Mouse (Mus musculus) layer of hippocampus, adult 2 months (tissue): Measurements from ENCODE around the gene Srgap1. TPM values are rescaled to one million over a fixed set of nuclear protein-coding genes. Genes with fewer than 3 reads are reported as not detected.

Experiments
- DNase-seq, 2 experiments: peaks; one replicate each; pipeline ENCODE4 v3.0.0; 2022; ENCODE audit warnings: low spot score in 2 of 2
- H3K27ac ChIP-seq: fragments of 200-600 bp; 2 replicates; pipeline ENCODE4 v1.8.1; 2022
- H3K4me3 ChIP-seq: fragments of 200-600 bp; 2 replicates; pipeline ENCODE4 v1.8.1; 2022; ENCODE audit warnings: mild to moderate bottlenecking
- CTCF ChIP-seq: fragments of 200-600 bp; conservative IDR thresholded peaks from 2 replicates; pipeline ENCODE4 v1.8.1; 2022; ENCODE audit warnings: antibody characterized with exemption, mild to moderate bottlenecking, moderate library complexity
- total RNA-seq, 2 experiments: library from RNA; stranded (reverse); gene quantifications; 2 replicates each; pipeline ENCODE4 v1.2.3; 2021

Srgap1 gene
- total RNA-seq, 2 experiments from 2014 or later = 12.3 to 13.4 TPM

GRCm38 (mm10) chr10:121817983-121818382, 229.1 kb downstream of the Srgap1 start:
- Histone ChIP-seq H3K27ac (no peak overlapping the region), H3K4me3 (no peak overlapping the region)
- TF ChIP-seq CTCF = no peak
- no peak for DNase-seq

- Histone ChIP-seq H3K27ac (no peak overlapping the region), H3K4me3 (no peak overlapping the region)
- no peak for DNase-seq
- no peak for TF ChIP-seq CTCF
These were observed 239.3 kb downstream of the Srgap1 start for GRCm38 (mm10) chr10:121807771-121808170.

- Histone ChIP-seq H3K27ac (no peak overlapping the region), H3K4me3 (no peak overlapping the region)
- no peak for DNase-seq
- no peak for TF ChIP-seq CTCF
These were observed 240.3 kb downstream of the Srgap1 start for GRCm38 (mm10) chr10:121806806-121807205.

GRCm38 (mm10) chr10:121805933-121806341, 241.2 kb downstream of the Srgap1 start:
- TF ChIP-seq CTCF = peak; percentile 30
- Histone ChIP-seq H3K4me3 (no peak overlapping the region), H3K27ac (no peak overlapping the region)
- no peak for DNase-seq

GRCm38 (mm10) chr10:121804551-121804950, 242.6 kb downstream of the Srgap1 start:
- no peak overlapping the region for H3K4me3 ChIP-seq
- no peak overlapping the region for H3K27ac ChIP-seq
- DNase-seq = no peak
- TF ChIP-seq CTCF = no peak

- no peak overlapping the region for H3K27ac ChIP-seq
- no peak for DNase-seq
- no peak for TF ChIP-seq CTCF
- H3K4me3 ChIP-seq = no peak overlapping the region
These were observed 247.1 kb downstream of the Srgap1 start for GRCm38 (mm10) chr10:121800041-121800440.

- DNase-seq = no peak
- Histone ChIP-seq H3K4me3 (no peak overlapping the region), H3K27ac (no peak overlapping the region)
- TF ChIP-seq CTCF = no peak
These were observed 250.9 kb downstream of the Srgap1 start for GRCm38 (mm10) chr10:121796027-121796802.

GRCm38 (mm10) chr10:121794486-121794885, 252.6 kb downstream of the Srgap1 start:
- Histone ChIP-seq H3K4me3 (no peak overlapping the region), H3K27ac (no peak overlapping the region)
- no peak for TF ChIP-seq CTCF
- DNase-seq = no peak

- TF ChIP-seq CTCF = no peak
These were observed 254.5 kb downstream of the Srgap1 start for GRCm38 (mm10) chr10:121792661-121793060.

GRCm38 (mm10) chr10:121790078-121790477, 257.0 kb downstream of the Srgap1 start:
- no peak for DNase-seq
- H3K4me3 ChIP-seq = no peak overlapping the region
- no peak for TF ChIP-seq CTCF
- no peak overlapping the region for H3K27ac ChIP-seq

More at GRCm38 (mm10) chr10:121792661-121793060, 254.5 kb downstream of the Srgap1 start:
- DNase-seq = no peak
- Histone ChIP-seq H3K4me3 (no peak overlapping the region), H3K27ac (no peak overlapping the region)

GRCm38 (mm10) chr10:121788536-121788935, 258.6 kb downstream of the Srgap1 start:
- no peak for DNase-seq
- no peak for TF ChIP-seq CTCF
- no peak overlapping the region for H3K4me3 ChIP-seq
- no peak overlapping the region for H3K27ac ChIP-seq

- Histone ChIP-seq H3K4me3 (no peak overlapping the region), H3K27ac (no peak overlapping the region)
- no peak for TF ChIP-seq CTCF
- no peak for DNase-seq
These were observed 266.0 kb downstream of the Srgap1 start for GRCm38 (mm10) chr10:121781159-121781558.

- Histone ChIP-seq H3K27ac (no peak overlapping the region), H3K4me3 (no peak overlapping the region)
- no peak for TF ChIP-seq CTCF
- no peak for DNase-seq
These were observed 271.1 kb downstream of the Srgap1 start for GRCm38 (mm10) chr10:121775990-121776389.

- no peak for DNase-seq
- Histone ChIP-seq H3K27ac (no peak overlapping the region), H3K4me3 (no peak overlapping the region)
- no peak for TF ChIP-seq CTCF
These were observed 273.3 kb downstream of the Srgap1 start for GRCm38 (mm10) chr10:121773813-121774212.
